Mouse (Mus musculus) spleen, adult 2 months (tissue): ENCODE measurements around the gene Nmnat1.

ENCODE experiments used
- CTCF ChIP-seq: fragments of 200-500 bp; IDR thresholded peaks from 2 replicates; pipeline ENCODE4 v1.5.1; 2011; ENCODE audit warnings: mild to moderate bottlenecking, inconsistent platforms; ENCODE audit not compliant: insufficient read depth, insufficient read length, insufficient replicate concordance; ENCODE audit errors: extremely low read depth
- POLR2A ChIP-seq: fragments of 200-500 bp; IDR thresholded peaks from 2 replicates; pipeline ENCODE4 v1.6.1; 2011; ENCODE audit warnings: low read depth, low read length, inconsistent platforms

GRCm38 (mm10) chr4:149446309-149446708 lies 38.7 kb downstream of the Nmnat1 start:
- no peak for TF ChIP-seq POLR2A
- TF ChIP-seq CTCF: no peak
